Mouse (Mus musculus): ENCODE data around the gene Psmb7. TPM values are rescaled to one million over a fixed set of nuclear protein-coding genes. Genes with fewer than 3 reads are reported as not detected.

The Psmb7 gene
- polyA plus RNA-seq, 1 experiment: 28.4 TPM

DNA sequence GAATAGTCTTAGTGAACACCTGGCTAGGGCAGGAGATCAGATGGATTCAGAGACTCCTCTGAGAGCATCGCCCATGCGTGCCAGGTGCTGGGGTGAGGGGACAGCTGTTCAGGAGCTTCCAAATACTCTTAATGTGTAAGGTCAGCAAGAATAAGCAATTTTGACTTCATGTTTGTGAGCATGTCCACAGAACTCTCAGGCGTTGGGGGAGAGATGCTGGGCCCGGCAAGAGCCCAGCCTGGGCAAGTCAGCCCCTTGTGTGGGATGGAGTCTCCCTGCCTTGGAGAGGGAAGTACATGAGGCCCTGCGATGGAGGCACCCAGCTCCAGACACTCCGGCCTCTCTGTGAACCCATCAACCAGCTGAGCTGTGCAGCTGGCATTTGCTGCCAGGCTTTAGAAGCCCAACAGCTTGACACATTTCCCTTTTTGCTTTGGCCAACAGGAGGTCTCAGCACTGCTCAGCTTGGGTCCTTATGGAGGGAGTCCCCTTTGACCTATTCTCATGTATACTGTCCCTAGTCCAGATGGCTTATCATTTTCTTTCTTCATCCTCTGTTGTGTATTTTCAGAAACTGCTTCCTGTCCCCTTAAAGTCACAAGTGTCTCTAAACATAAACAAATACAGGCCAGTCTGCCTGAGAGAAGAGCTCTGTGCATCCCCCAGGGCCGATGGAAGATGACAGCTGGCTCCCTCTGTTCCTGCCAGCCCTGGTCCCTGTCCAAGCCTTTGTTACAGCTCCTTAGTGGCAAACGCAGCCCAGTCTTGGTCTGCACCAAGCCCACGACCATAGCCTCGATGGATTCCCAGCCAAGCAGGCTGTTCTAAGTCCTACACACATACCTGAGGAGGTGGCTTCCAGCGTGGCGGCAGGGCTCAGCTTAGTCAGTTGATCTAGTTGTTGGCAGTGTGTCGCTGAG is 65.0 kb downstream of the Psmb7 start:
- TF ChIP-seq CTCF (IDR thresholded peaks at IDR 0.05; ENCODE audit: extremely low read depth, insufficient read length, insufficient replicate concordance, low read depth, low read length): no peak
- TF ChIP-seq POLR2A (IDR thresholded peaks at IDR 0.05; ENCODE audit: low read depth, low read length): no peak
- Histone ChIP-seq H3K4me3 (ENCODE audit: low read depth, low read length) (no peak overlapping the region), H3K27me3 (ENCODE audit: control insufficient read depth, insufficient read depth, low read length) (no peaks in the 10 kb centered on the region), H3K27ac (ENCODE audit: insufficient read depth, low read depth, low read length) (no peak overlapping the region), H3K4me1 (ENCODE audit: control insufficient read depth, insufficient read depth, insufficient read length, low read length) (no peaks in the 10 kb centered on the region), H3K36me3 (ENCODE audit: control insufficient read depth, insufficient read depth, low read length) (peaks cover 46% of the 10 kb centered on the region)
- 75% methylated on average over 13 of the region's 13 CpGs for WGBS

DNA sequence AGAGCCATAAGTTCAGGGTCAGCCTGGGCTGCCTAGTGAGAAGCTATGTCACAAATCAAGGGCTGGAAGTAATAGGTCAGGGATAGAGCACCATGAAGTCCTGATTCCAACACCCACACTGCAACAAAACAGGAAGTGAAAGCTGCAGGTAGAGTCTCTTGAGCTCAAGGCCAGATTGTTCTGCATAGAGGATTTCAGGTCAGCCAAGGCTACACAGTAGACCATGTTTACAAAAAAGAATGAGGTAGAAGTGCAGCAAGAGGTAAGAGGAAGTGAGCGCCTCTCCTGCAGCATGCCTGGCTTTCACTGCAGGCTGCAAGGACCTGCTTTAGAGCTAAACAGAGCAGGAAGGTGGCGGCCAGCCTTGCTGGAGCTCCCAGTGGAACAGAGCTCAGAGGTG is 69.2 kb downstream of the Psmb7 start:
- no peak overlapping the region for H3K27ac ChIP-seq (ENCODE audit: insufficient read depth, low read depth, low read length)
- no peaks in the 10 kb centered on the region for H3K4me1 ChIP-seq (ENCODE audit: control insufficient read depth, insufficient read depth, insufficient read length, low read length)
- peaks cover 53% of the 10 kb centered on the region for H3K36me3 ChIP-seq (ENCODE audit: control insufficient read depth, insufficient read depth, low read length)
- no peak overlapping the region for H3K4me3 ChIP-seq (ENCODE audit: low read depth, low read length)
- TF ChIP-seq POLR2A (IDR thresholded peaks at IDR 0.05; ENCODE audit: low read depth, low read length) (no peak), CTCF (IDR thresholded peaks at IDR 0.05; ENCODE audit: extremely low read depth, insufficient read length, insufficient replicate concordance, low read depth, low read length) (no peak)
- no peaks in the 10 kb centered on the region for H3K27me3 ChIP-seq (ENCODE audit: control insufficient read depth, insufficient read depth, low read length)
- 80% methylated on average over 2 of the region's 2 CpGs for WGBS

DNA sequence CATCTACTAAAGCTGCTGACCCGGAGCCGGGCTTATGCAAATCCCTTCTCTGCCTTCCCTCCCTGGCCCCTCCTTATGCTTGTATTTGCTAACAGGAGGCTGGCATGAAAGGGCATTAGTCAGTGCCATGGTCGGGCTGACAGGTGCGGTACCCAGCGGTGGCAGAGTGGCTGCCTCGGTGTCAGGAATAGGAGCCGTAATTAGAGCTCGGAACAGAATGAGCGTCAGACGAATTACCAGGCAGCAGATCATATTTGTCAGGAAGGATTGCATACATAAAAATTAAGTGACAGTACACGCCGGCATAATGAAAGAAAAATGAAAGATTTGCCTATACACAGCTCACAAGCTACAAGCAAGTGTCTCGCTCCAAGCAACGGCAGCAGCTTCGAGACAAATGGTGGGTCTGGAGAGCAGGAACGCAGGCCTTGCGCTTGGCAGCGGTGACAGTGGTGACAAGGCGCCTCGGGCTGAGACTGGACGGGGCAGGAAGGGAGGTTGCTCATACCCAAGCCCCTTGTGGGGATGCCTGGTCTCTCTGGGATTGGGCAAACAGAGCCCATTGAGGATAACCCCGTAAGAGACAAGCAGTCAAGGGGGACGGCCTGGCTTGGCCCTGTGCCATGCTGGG is 71.8 kb downstream of the Psmb7 start:
- Histone ChIP-seq H3K27ac (ENCODE audit: insufficient read depth, low read depth, low read length) (no peak overlapping the region), H3K36me3 (ENCODE audit: control insufficient read depth, insufficient read depth, low read length) (peaks cover 60% of the 10 kb centered on the region), H3K4me3 (ENCODE audit: low read depth, low read length) (no peak overlapping the region), H3K27me3 (ENCODE audit: control insufficient read depth, insufficient read depth, low read length) (no peaks in the 10 kb centered on the region), H3K4me1 (ENCODE audit: control insufficient read depth, insufficient read depth, insufficient read length, low read length) (no peaks in the 10 kb centered on the region)
- 90% methylated on average over 23 of the region's 23 CpGs for WGBS
- TF ChIP-seq POLR2A (IDR thresholded peaks at IDR 0.05; ENCODE audit: low read depth, low read length) (no peak), CTCF (IDR thresholded peaks at IDR 0.05; ENCODE audit: extremely low read depth, insufficient read length, insufficient replicate concordance, low read depth, low read length) (no peak)

DNA sequence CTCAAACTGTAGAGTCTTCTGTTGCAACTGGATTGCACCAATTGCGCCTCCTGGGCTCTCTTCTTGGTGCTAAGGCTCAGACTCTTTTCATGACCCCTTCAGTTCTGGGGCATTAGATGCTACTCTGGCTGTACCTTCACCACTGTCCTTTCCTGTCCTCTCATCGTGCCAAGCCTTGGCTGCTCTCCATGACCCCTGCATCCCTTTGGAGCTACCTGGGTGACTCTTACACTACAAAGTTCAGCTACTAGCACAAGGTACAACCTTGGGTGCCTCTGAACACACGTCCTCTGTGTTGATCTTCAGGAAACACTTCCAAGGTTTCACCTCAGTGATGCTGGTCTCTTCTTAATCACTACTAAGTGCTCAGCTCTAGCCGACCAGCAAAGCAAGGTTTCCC is 81.3 kb downstream of the Psmb7 start:
- H3K4me3 ChIP-seq (ENCODE audit: low read depth, low read length): no peak overlapping the region
- TF ChIP-seq CTCF (IDR thresholded peaks at IDR 0.05; ENCODE audit: extremely low read depth, insufficient read length, insufficient replicate concordance, low read depth, low read length) (no peak), POLR2A (IDR thresholded peaks at IDR 0.05; ENCODE audit: low read depth, low read length) (no peak)
- peaks cover 55% of the 10 kb centered on the region for H3K36me3 ChIP-seq (ENCODE audit: control insufficient read depth, insufficient read depth, low read length)
- 76% methylated on average over 4 of the region's 4 CpGs for WGBS
- H3K27me3 ChIP-seq (ENCODE audit: control insufficient read depth, insufficient read depth, low read length): no peaks in the 10 kb centered on the region
- no peak overlapping the region for H3K27ac ChIP-seq (ENCODE audit: insufficient read depth, low read depth, low read length)
- H3K4me1 ChIP-seq (ENCODE audit: control insufficient read depth, insufficient read depth, insufficient read length, low read length): no peaks in the 10 kb centered on the region

DNA sequence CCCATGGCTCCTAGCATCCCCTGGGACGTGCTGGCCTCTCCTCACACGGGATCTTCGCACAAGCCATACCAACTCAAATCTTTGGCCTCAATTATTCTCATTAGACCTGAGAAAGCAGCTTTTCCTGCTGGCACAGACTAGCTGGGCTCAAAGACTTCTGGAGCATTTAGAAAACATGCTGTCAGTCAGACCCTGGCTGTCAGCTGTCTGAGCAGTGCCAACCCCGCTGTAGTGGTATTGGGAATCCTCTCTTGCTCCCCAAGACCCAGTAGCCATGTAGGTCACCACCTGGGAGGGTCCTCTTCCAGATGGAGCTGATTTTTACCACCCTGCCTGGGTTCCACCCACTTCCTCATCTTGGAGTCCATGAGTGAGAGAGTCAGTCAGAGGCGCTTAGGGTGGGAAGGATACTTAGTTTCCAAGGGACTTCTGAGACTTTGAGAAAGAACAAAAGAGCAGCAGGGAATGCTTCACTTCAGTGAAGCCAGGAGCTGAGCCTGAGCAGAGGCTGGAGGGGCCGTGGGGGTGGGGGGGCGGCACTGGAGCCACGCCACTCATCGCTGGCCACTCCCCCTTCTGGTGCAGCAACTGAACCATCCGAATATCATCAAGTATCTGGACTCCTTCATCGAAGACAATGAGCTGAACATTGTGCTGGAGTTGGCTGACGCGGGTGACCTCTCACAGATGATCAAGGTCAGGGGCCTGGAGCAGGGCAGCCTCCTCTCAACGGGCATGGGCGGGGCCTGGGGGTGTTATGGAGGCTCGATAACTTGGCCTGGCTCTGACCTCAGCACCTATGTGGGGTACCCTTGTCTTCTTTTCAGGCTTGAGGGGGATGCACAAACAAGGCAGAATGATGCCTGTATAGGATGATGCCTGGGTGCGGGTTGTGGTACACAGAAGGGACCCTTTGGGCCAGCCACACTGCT is 83.3 kb downstream of the Psmb7 start:
- H3K4me1 ChIP-seq (ENCODE audit: control insufficient read depth, insufficient read depth, insufficient read length, low read length): no peaks in the 10 kb centered on the region
- peaks cover 47% of the 10 kb centered on the region for H3K36me3 ChIP-seq (ENCODE audit: control insufficient read depth, insufficient read depth, low read length)
- TF ChIP-seq CTCF (IDR thresholded peaks at IDR 0.05; ENCODE audit: extremely low read depth, insufficient read length, insufficient replicate concordance, low read depth, low read length): no peak
- TF ChIP-seq POLR2A (IDR thresholded peaks at IDR 0.05; ENCODE audit: low read depth, low read length): no peak
- H3K27me3 ChIP-seq (ENCODE audit: control insufficient read depth, insufficient read depth, low read length): no peaks in the 10 kb centered on the region
- H3K4me3 ChIP-seq (ENCODE audit: low read depth, low read length): no peak overlapping the region
- H3K27ac ChIP-seq (ENCODE audit: insufficient read depth, low read depth, low read length): no peak overlapping the region
- WGBS: 83% methylated on average over 17 of the region's 17 CpGs

DNA sequence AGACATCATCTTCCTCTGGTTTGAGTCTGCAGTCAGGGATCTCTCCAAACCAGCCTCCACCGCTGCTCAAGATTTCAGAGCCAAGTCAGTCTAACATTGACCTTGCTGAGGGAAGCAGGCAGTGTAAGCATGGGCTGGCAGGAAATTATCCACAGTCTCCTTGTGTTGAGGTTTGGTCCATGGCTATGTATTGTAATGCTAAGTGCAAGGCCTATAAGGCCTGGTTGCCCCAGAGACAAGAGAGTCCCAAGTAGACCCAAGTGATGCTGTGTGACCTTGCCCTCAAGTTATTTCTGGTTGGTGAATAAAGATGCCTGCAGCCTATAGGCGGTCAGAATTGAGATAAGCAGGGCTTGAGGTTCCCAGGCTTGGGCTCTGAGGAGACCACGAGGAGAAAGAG is 87.2 kb downstream of the Psmb7 start:
- TF ChIP-seq CTCF (IDR thresholded peaks at IDR 0.05; ENCODE audit: extremely low read depth, insufficient read length, insufficient replicate concordance, low read depth, low read length): no peak
- TF ChIP-seq POLR2A (IDR thresholded peaks at IDR 0.05; ENCODE audit: low read depth, low read length): no peak
- Histone ChIP-seq H3K4me3 (ENCODE audit: low read depth, low read length) (no peak overlapping the region), H3K4me1 (ENCODE audit: control insufficient read depth, insufficient read depth, insufficient read length, low read length) (no peaks in the 10 kb centered on the region), H3K36me3 (ENCODE audit: control insufficient read depth, insufficient read depth, low read length) (peaks cover 45% of the 10 kb centered on the region), H3K27me3 (ENCODE audit: control insufficient read depth, insufficient read depth, low read length) (no peaks in the 10 kb centered on the region), H3K27ac (ENCODE audit: insufficient read depth, low read depth, low read length) (no peak overlapping the region)
- 79% methylated on average over 3 of the region's 3 CpGs for WGBS

Measured in small intestine, adult 2 months (tissue).